In genomic region chr3:96834587-96835348, GRCm38 (mm10) we compare ENCODE assay signal across 26 mouse cellular contexts. TPM values are rescaled to one million over a fixed set of nuclear protein-coding genes. Genes with fewer than 3 reads are reported as not detected.
DNase-seq lines count a peak whose midpoint lies in the region; ATAC-seq and TF ChIP-seq lines count a peak whose summit lies in the region.
"Had no signal": no experiment of that assay in that cellular context is flagged by ENCODE, and none has a peak within 500 bp of the region (broad histone marks: within the 10 kb centered on the region; RNA-seq: fewer than 3 reads in every experiment).

No protein-coding gene starts in this region.

- H3K4me1 ChIP-seq in kidney, embryonic 15.5 days, result peaks cover 49% of the 10 kb centered on the region
- H3K4me1 ChIP-seq in lung, adult 2 months (ENCODE audit: control insufficient read depth, insufficient read depth, low read length), result no peaks in the 10 kb centered on the region
- H3K4me1 ChIP-seq: embryonic facial prominence, embryonic 13.5 days; heart, embryonic 13.5 days had no signal

- 39% methylated on average over 7 of the region's 7 CpGs for WGBS in kidney, embryonic 15.5 days
- WGBS in lung, adult 2 months, result 74% methylated on average over 7 of the region's 7 CpGs

- no peaks in the 10 kb centered on the region for H3K27me3 ChIP-seq in kidney, embryonic 15.5 days
- H3K27me3 ChIP-seq: embryonic facial prominence, embryonic 13.5 days; forebrain, embryonic 12.5 days had no signal

- no peak for TF ChIP-seq CTCF in lung, adult 2 months (IDR thresholded peaks at IDR 0.05; ENCODE audit: insufficient read depth, low read length)

- TF ChIP-seq POLR2A in lung, adult 2 months (IDR thresholded peaks at IDR 0.05; ENCODE audit: borderline replicate concordance, extremely low read depth, low read depth, low read length), result no peak

- H3K4me2 ChIP-seq in kidney, embryonic 15.5 days, result peak overlapping the region; percentile 32
- H3K4me2 ChIP-seq: embryonic facial prominence, embryonic 13.5 days; forebrain, embryonic 12.5 days; heart, embryonic 13.5 days had no signal

- DNase-seq in heart, adult 11 months, result peak; percentile 63
- no peak for DNase-seq in heart, adult 8-10 months (ENCODE audit: low spot score)
- DNase-seq in kidney, adult 18-20 months, result peak; percentile 52
- peak; percentile 64 for DNase-seq in kidney, postnatal 14 days
- DNase-seq in lung, postnatal 25 days (ENCODE audit: low spot score), result no peak
- no peak for DNase-seq in embryo, embryonic 10.5 days (ENCODE audit: low spot score)
- no peak for DNase-seq in lung, adult 2 months
- DNase-seq: adrenal gland, adult 8-10 months; B cell, adult 2 months; cerebellum, adult 11-12 months; cerebellum, adult 9-10 months; cerebellum, postnatal 25 days; gastrocnemius, postnatal 14 days; heart, postnatal 36 days had no signal

- 0 out of 2 replicates have a peak overlapping the region, but pooled peaks have one; percentile 8 for H3K4me3 ChIP-seq in kidney, embryonic 15.5 days (replicated peaks)
- no peak overlapping the region for H3K4me3 ChIP-seq in lung, adult 2 months (replicated peaks; ENCODE audit: extremely low read depth, low read depth, low read length)
- H3K4me3 ChIP-seq: embryonic facial prominence, embryonic 13.5 days; forebrain, embryonic 12.5 days; heart, embryonic 13.5 days had no signal

- peak overlapping the region; percentile 60 for H3K27ac ChIP-seq in kidney, embryonic 15.5 days
- H3K27ac ChIP-seq: embryonic facial prominence, embryonic 13.5 days; forebrain, embryonic 12.5 days; heart, embryonic 13.5 days had no signal

- no peaks in the 10 kb centered on the region for H3K36me3 ChIP-seq in kidney, embryonic 15.5 days
- H3K36me3 ChIP-seq: embryonic facial prominence, embryonic 13.5 days; forebrain, embryonic 12.5 days; G1E; heart, embryonic 13.5 days had no signal

- H3K9me3 ChIP-seq in kidney, embryonic 15.5 days (replicated peaks), result no peaks in the 10 kb centered on the region
- H3K9me3 ChIP-seq: embryonic facial prominence, embryonic 13.5 days; forebrain, embryonic 12.5 days; G1E; heart, embryonic 13.5 days had no signal

- 0 out of 2 replicates have a peak, but pooled peaks have one; percentile 17 for ATAC-seq in kidney, embryonic 15.5 days (replicated peaks; ENCODE audit: low FRiP score)
- ATAC-seq: CD4-positive, CD25-positive, alpha-beta regulatory T cell, adult 4 months; forebrain, embryonic 16.5 days had no signal

- no peak overlapping the region for H3K9ac ChIP-seq in kidney, embryonic 15.5 days
- H3K9ac ChIP-seq: embryonic facial prominence, embryonic 13.5 days; forebrain, embryonic 12.5 days; heart, embryonic 13.5 days had no signal

RNA-seq across cellular contexts. Expression of gene Cd160, which starts 5.6 kb away (rescaled TPM):
- total RNA-seq in heart, adult 8-10 months (2022), result not detected
- polyA plus RNA-seq in kidney, embryonic 15.5 days (2015; fragmentation: Nextera tagmentation; extraction: Ambion mirVana), result 0.09 and 0.16 TPM in 2 replicates
- polyA plus RNA-seq in lung, adult 2 months (2012; rRNA removed), result 0.18 and 0.34 TPM in 2 replicates
- total RNA-seq: gastrocnemius, adult 18-20 months; gastrocnemius, postnatal 14 days; heart, postnatal 36 days had no signal
- polyA plus RNA-seq: brain, embryonic 14.5 days; cortical plate, adult 2 months; heart, postnatal 0 days had no signal

RNA-seq across cellular contexts. Expression of gene Pdzk1, which starts 5.7 kb away (rescaled TPM):
- not detected for total RNA-seq in heart, adult 8-10 months (2022)
- 125 and 138 TPM in 2 replicates for polyA plus RNA-seq in kidney, embryonic 15.5 days (2015; fragmentation: Nextera tagmentation; extraction: Ambion mirVana)
- polyA plus RNA-seq in lung, adult 2 months (2012; rRNA removed), result 0.06 and 0.14 TPM in 2 replicates
- total RNA-seq: gastrocnemius, postnatal 14 days; heart, postnatal 36 days had no signal
- polyA plus RNA-seq: embryonic facial prominence, embryonic 13.5 days; forebrain, embryonic 12.5 days; hindbrain, embryonic 11.5 days had no signal

Comparison
In these comparisons a context has a peak if more than half of its experiments do, and no peak if none do; other contexts are left out.
1. DNase-seq: peak in heart, adult 11 months (single experiment), kidney, adult 18-20 months (single experiment) and kidney, postnatal 14 days (single experiment); none in heart, adult 8-10 months (single experiment), lung, postnatal 25 days (single experiment), embryo, embryonic 10.5 days (single experiment) and lung, adult 2 months (single experiment).
2. RNA of gene Pdzk1, which starts 5.7 kb away (polyA plus RNA-seq): 125 to 138 TPM in kidney, embryonic 15.5 days; 0.06 to 0.14 TPM in lung, adult 2 months; every median in the first group is over 100 times any median in the second.